8 mouse cellular contexts compared by ENCODE assay signal in the genomic region with DNA sequence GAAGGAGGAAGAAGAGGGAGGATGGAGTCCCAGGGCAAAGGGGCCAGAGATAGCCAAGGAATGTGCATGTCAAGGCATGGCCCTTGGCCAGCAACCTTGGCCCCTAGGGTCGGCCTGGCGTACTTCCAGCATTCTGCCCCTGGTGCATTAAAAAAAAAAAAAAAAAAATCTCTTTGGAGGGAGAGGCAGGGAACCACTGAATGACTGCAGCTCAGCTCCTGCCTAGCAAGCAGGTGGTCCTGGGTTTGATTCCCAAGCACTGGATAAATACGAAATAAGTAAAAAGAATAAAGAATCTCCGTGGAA. TPM values are rescaled to one million over a fixed set of nuclear protein-coding genes. Genes with fewer than 3 reads are reported as not detected.
DNase-seq lines count a peak whose midpoint lies in the region; ATAC-seq and TF ChIP-seq lines count a peak whose summit lies in the region.

No protein-coding gene starts in this region.

- H3K9me3 ChIP-seq in heart, embryonic 10.5 days, result no peaks in the 10 kb centered on the region
- H3K9me3 ChIP-seq in hindbrain, embryonic 14.5 days (ENCODE audit: control insufficient read depth, low read length), result no peaks in the 10 kb centered on the region

- intact Hi-C loops in heart, adult 2 months (cut with DNase I), result loop anchor here (5.0 to 10.0 kb wide), 3 partner anchors 386 to 766 kb away; partner anchors contain the start of gene Foxp1

- peaks cover 2% of the 10 kb centered on the region; the same call in 1 of the 2 replicates for H3K79me2 ChIP-seq in heart, adult 2 months (replicated peaks; ENCODE audit: control insufficient read depth, insufficient read depth, low read length)

- WGBS in heart, embryonic 10.5 days, result 37% methylated on average over 4 of the region's 4 CpGs
- 33% methylated on average over 4 of the region's 4 CpGs for WGBS in heart, adult 2 months
- 54% methylated on average over 4 of the region's 4 CpGs for WGBS in hindbrain, embryonic 14.5 days

- H3K27ac ChIP-seq in heart, embryonic 10.5 days, result peak overlapping the region; percentile 98; the same call in 1 of the 2 replicates
- no peak overlapping the region for H3K27ac ChIP-seq in heart, adult 2 months
- no peak overlapping the region for H3K27ac ChIP-seq in hindbrain, embryonic 14.5 days

- H3K4me2 ChIP-seq in hindbrain, embryonic 14.5 days (replicated peaks), result peak overlapping the region; percentile 91; the same call in 1 of the 2 replicates

- H3K9ac ChIP-seq in heart, adult 2 months (ENCODE audit: low read depth, low read length), result no peak overlapping the region
- H3K9ac ChIP-seq in hindbrain, embryonic 14.5 days, result no peak overlapping the region

- TF ChIP-seq POLR2A in heart, adult 2 months (IDR thresholded peaks at IDR 0.05; ENCODE audit: insufficient read depth, low read depth, low read length), result no peak

- H3K4me1 ChIP-seq in heart, embryonic 10.5 days, result peaks cover 30% of the 10 kb centered on the region
- H3K4me1 ChIP-seq in heart, adult 2 months (ENCODE audit: control insufficient read depth, insufficient read depth, low read length), result peaks cover 4% of the 10 kb centered on the region
- peaks cover 27% of the 10 kb centered on the region for H3K4me1 ChIP-seq in hindbrain, embryonic 14.5 days (replicated peaks; ENCODE audit: control insufficient read depth, insufficient read depth, low read length)

- no peak for TF ChIP-seq CTCF in heart, adult 2 months (IDR thresholded peaks at IDR 0.05)

- peaks cover 32% of the 10 kb centered on the region; the same call in 1 of the 2 replicates for H3K27me3 ChIP-seq in heart, embryonic 10.5 days (ENCODE audit: insufficient read depth, poor library complexity, severe bottlenecking)
- H3K27me3 ChIP-seq in heart, adult 2 months (ENCODE audit: control insufficient read depth, insufficient read depth, low read length), result no peaks in the 10 kb centered on the region
- H3K27me3 ChIP-seq in hindbrain, embryonic 14.5 days (ENCODE audit: control insufficient read depth, insufficient read depth, low read length), result peaks cover 8% of the 10 kb centered on the region
- H3K27me3 ChIP-seq in splenic B cell, adult 2 months (ENCODE audit: control insufficient read depth, insufficient read depth, low read length, poor library complexity, severe bottlenecking), result no peaks in the 10 kb centered on the region

- H3K4me3 ChIP-seq in heart, embryonic 10.5 days, result peak overlapping the region; percentile 78
- no peak overlapping the region for H3K4me3 ChIP-seq in heart, adult 2 months
- no peak overlapping the region for H3K4me3 ChIP-seq in hindbrain, embryonic 14.5 days (replicated peaks; ENCODE audit: low read length)

- no peak for TF ChIP-seq EP300 in heart, adult 2 months (IDR thresholded peaks at IDR 0.05; ENCODE audit: insufficient read depth, low read depth, low read length)

- no peak for DNase-seq in heart, embryonic 10.5 days (ENCODE audit: low spot score)
- no peak for DNase-seq in heart, adult 2 months
- peak; percentile 54 for DNase-seq in ovary, postnatal 36 days (ENCODE audit: low spot score)
- DNase-seq in ovary, adult 18-20 months (ENCODE audit: low spot score), result no peak
- no peak for DNase-seq in hindbrain, embryonic 14.5 days (ENCODE audit: low spot score)
- peak; percentile 5 for DNase-seq in splenic B cell, adult 2 months (ENCODE audit: low read depth, low spot score)
- DNase-seq in adipocyte (ENCODE audit: low spot score), result no peak
- DNase-seq in layer of hippocampus, adult 9-11 months, result no peak

- H3K36me3 ChIP-seq in heart, embryonic 10.5 days, result no peaks in the 10 kb centered on the region
- H3K36me3 ChIP-seq in heart, adult 2 months (ENCODE audit: control insufficient read depth, insufficient read depth, low read length), result peaks cover 7% of the 10 kb centered on the region
- no peaks in the 10 kb centered on the region for H3K36me3 ChIP-seq in hindbrain, embryonic 14.5 days (replicated peaks; ENCODE audit: control insufficient read depth, insufficient read depth)
- no peaks in the 10 kb centered on the region for H3K36me3 ChIP-seq in splenic B cell, adult 2 months (ENCODE audit: control insufficient read depth, insufficient read depth, low read length, poor library complexity, severe bottlenecking)

- no peak for ATAC-seq in hindbrain, embryonic 14.5 days (ENCODE audit: low FRiP score)

RNA-seq across cellular contexts. Expression of gene Rybp, which starts 1.4 kb away (rescaled TPM):
- 11.4 and 14.8 TPM in 2 replicates for polyA plus RNA-seq in heart, embryonic 10.5 days (2016; fragmentation: Nextera tagmentation; extraction: Ambion mirVana)
- total RNA-seq in heart, adult 2 months (2021), result 10 to 100 TPM; 10.7 to 12.6 TPM
- polyA plus RNA-seq in heart, adult 2 months (2012; rRNA removed), result 9.1 and 14.3 TPM in 2 replicates
- 14.5 and 15.5 TPM in 2 replicates for polyA plus RNA-seq in hindbrain, embryonic 14.5 days (2014; fragmentation: Nextera tagmentation; extraction: Ambion mirVana)

Comparison
In these comparisons a context has a peak if more than half of its experiments do, and no peak if none do; other contexts are left out.
1. DNase-seq: peak in ovary, postnatal 36 days (single experiment) and splenic B cell, adult 2 months (single experiment); none in heart, embryonic 10.5 days (single experiment), heart, adult 2 months (0 of 2), ovary, adult 18-20 months (single experiment), hindbrain, embryonic 14.5 days (single experiment), adipocyte (single experiment) and layer of hippocampus, adult 9-11 months (single experiment).